In the genomic region with DNA sequence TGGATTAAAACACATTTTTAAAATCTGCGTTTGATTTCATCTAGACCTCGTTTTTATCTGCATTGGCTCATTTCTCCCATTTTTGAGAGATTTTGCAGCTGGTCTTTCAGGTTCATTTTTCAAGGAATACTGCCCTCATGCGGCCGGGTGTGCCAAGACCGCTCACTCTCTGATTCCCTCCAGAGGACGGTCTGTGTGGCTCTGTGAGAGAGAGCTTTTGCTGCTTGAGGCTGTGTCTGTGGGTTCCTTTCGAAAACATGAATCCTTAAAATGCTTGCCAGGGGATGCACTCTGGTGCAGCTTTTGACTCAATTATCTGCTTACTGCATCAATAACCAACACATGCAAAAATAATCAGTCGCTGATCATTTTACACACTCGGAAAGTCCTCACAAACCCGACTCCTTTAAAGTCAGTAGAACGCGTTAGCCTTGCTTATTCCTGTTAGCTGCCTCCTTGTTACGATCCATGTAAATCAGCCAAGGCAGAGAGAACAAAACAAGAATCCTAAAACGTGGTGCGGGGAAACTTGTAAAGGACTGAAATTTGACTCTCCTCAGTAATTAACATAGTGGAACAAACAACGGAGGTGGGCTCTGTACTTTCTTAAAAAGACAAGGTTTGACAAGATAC, we compare ENCODE assay signal across 8 mouse cellular contexts. TPM values are rescaled to one million over a fixed set of nuclear protein-coding genes. Genes with fewer than 3 reads are reported as not detected.
A peak's percentile ranks its signal among the peaks of the same experiment; 100 is the strongest.
DNase-seq lines count a peak whose midpoint lies in the region; ATAC-seq and TF ChIP-seq lines count a peak whose summit lies in the region.

No protein-coding gene starts in this region.

- H3K27ac ChIP-seq in bone marrow macrophage, adult 2 months (ENCODE audit: insufficient read depth, low read depth, low read length): no peak overlapping the region
- H3K27ac ChIP-seq in embryonic facial prominence, embryonic 14.5 days (replicated peaks; ENCODE audit: low read depth, low read length): peak overlapping the region; percentile 68
- peak overlapping the region; percentile 84 for H3K27ac ChIP-seq in limb, embryonic 11.5 days (replicated peaks; ENCODE audit: low read depth, low read length)
- H3K27ac ChIP-seq in midbrain, embryonic 13.5 days: peak overlapping the region; percentile 91

- DNase-seq in B cell, adult 2 months: peak; percentile 83 to 84
- peak; percentile 93 for DNase-seq in embryonic facial prominence, embryonic 14.5 days (ENCODE audit: low spot score)
- DNase-seq in heart, adult 8-10 months (ENCODE audit: low spot score): peak; percentile 78
- DNase-seq in kidney, adult 8-10 months: peak; percentile 46 to 81
- peak; percentile 91 for DNase-seq in limb, embryonic 11.5 days (ENCODE audit: low spot score)
- peak; percentile 44 to 74 for DNase-seq in spleen, adult 18-20 months

- peak overlapping the region; percentile 57 for H3K9ac ChIP-seq in embryonic facial prominence, embryonic 14.5 days (ENCODE audit: low read depth, low read length)
- peak overlapping the region; percentile 51; the same call in 1 of the 2 replicates for H3K9ac ChIP-seq in limb, embryonic 11.5 days (ENCODE audit: low read length)
- peak overlapping the region; percentile 61 for H3K9ac ChIP-seq in midbrain, embryonic 13.5 days (replicated peaks)

- no peak for TF ChIP-seq POLR2A in bone marrow macrophage, adult 2 months (IDR thresholded peaks at IDR 0.05; ENCODE audit: borderline replicate concordance, low read depth, low read length)

- peak; percentile 78 for ATAC-seq in embryonic facial prominence, embryonic 14.5 days (ENCODE audit: low read depth)
- ATAC-seq in limb, embryonic 11.5 days (ENCODE audit: insufficient number of reproducible peaks, low FRiP score, low TSS enrichment, low read depth): no peak
- peak; percentile 32 for ATAC-seq in midbrain, embryonic 13.5 days

- peak; percentile 73 for TF ChIP-seq CTCF in bone marrow macrophage, adult 2 months (IDR thresholded peaks at IDR 0.05; ENCODE audit: low read depth, low read length)

- WGBS in embryonic facial prominence, embryonic 14.5 days: 2% methylated on average over 16 of the region's 16 CpGs
- WGBS in limb, embryonic 11.5 days: 1% methylated on average over 16 of the region's 16 CpGs
- under 1% methylated on average over 16 of the region's 16 CpGs for WGBS in midbrain, embryonic 13.5 days

- H3K9me3 ChIP-seq in embryonic facial prominence, embryonic 14.5 days (ENCODE audit: control insufficient read depth, low read length): no peaks in the 10 kb centered on the region
- H3K9me3 ChIP-seq in limb, embryonic 11.5 days (ENCODE audit: control insufficient read depth, low read length): no peaks in the 10 kb centered on the region
- H3K9me3 ChIP-seq in midbrain, embryonic 13.5 days: no peaks in the 10 kb centered on the region

- peak overlapping the region; percentile 37 for H3K4me3 ChIP-seq in bone marrow macrophage, adult 2 months (ENCODE audit: insufficient read depth, low read length)
- H3K4me3 ChIP-seq in embryonic facial prominence, embryonic 14.5 days (ENCODE audit: low read depth, low read length): peak overlapping the region; percentile 33
- peak overlapping the region; percentile 9; the same call in 1 of the 2 replicates for H3K4me3 ChIP-seq in limb, embryonic 11.5 days (ENCODE audit: low read depth, low read length)
- H3K4me3 ChIP-seq in midbrain, embryonic 13.5 days (replicated peaks): peak overlapping the region; percentile 20

- peak overlapping the region; percentile 63 for H3K4me2 ChIP-seq in embryonic facial prominence, embryonic 14.5 days (ENCODE audit: low read depth, low read length)
- peak overlapping the region; percentile 52 for H3K4me2 ChIP-seq in limb, embryonic 11.5 days (ENCODE audit: low read depth, severe bottlenecking)
- peak overlapping the region; percentile 45 for H3K4me2 ChIP-seq in midbrain, embryonic 13.5 days (replicated peaks)

- H3K27me3 ChIP-seq in embryonic facial prominence, embryonic 14.5 days (replicated peaks; ENCODE audit: control insufficient read depth, insufficient read depth, low read length): no peaks in the 10 kb centered on the region
- no peaks in the 10 kb centered on the region for H3K27me3 ChIP-seq in limb, embryonic 11.5 days (ENCODE audit: control insufficient read depth, insufficient read depth, low read length)
- H3K27me3 ChIP-seq in midbrain, embryonic 13.5 days: 0 out of 2 replicates have a peak, but pooled peaks cover under 1% of the 10 kb centered on the region

- peaks cover 7% of the 10 kb centered on the region for H3K4me1 ChIP-seq in bone marrow macrophage, adult 2 months (ENCODE audit: control insufficient read depth, insufficient read depth, low read length)
- peaks cover 35% of the 10 kb centered on the region for H3K4me1 ChIP-seq in embryonic facial prominence, embryonic 14.5 days (ENCODE audit: control insufficient read depth, insufficient read depth, low read length)
- peaks cover 39% of the 10 kb centered on the region for H3K4me1 ChIP-seq in limb, embryonic 11.5 days (ENCODE audit: control insufficient read depth, insufficient read depth, low read length)
- peaks cover 59% of the 10 kb centered on the region for H3K4me1 ChIP-seq in midbrain, embryonic 13.5 days (replicated peaks)

- no peaks in the 10 kb centered on the region for H3K36me3 ChIP-seq in embryonic facial prominence, embryonic 14.5 days (ENCODE audit: control insufficient read depth, insufficient read depth, low read length)
- H3K36me3 ChIP-seq in limb, embryonic 11.5 days (ENCODE audit: control insufficient read depth, insufficient read depth, low read length): no peaks in the 10 kb centered on the region
- H3K36me3 ChIP-seq in midbrain, embryonic 13.5 days: no peaks in the 10 kb centered on the region

RNA-seq across cellular contexts. Expression of a gene that starts 0.5 kb away (rescaled TPM):
- polyA plus RNA-seq in bone marrow macrophage, adult 2 months (2012; ENCODE audit: insufficient read depth, insufficient read length, missing spikeins): 1.1 and 1.4 TPM in 2 replicates
- 31.4 and 42.3 TPM in 2 replicates for polyA plus RNA-seq in embryonic facial prominence, embryonic 14.5 days (2014; fragmentation: Nextera tagmentation; extraction: Ambion mirVana)
- 1 to 10 TPM; 4.6 to 7.3 (median 5.6) TPM for total RNA-seq in heart, adult 8-10 months (2022)
- 366 and 372 TPM in 2 replicates for polyA plus RNA-seq in limb, embryonic 11.5 days (2014; fragmentation: Nextera tagmentation; extraction: Ambion mirVana)
- 17.6 and 18.6 TPM in 2 replicates for polyA plus RNA-seq in midbrain, embryonic 13.5 days (2015; fragmentation: Nextera tagmentation; extraction: Ambion mirVana)
